Mouse (Mus musculus) liver, embryonic 11.5 days (tissue): ENCODE results near the gene Amn1. TPM values are rescaled to one million over a fixed set of nuclear protein-coding genes. Genes with fewer than 3 reads are reported as not detected.
"Not testable (repeated sequence)": the region's sequence is repeated elsewhere in the genome, so short reads cannot be mapped to it uniquely, and the experiment has no call there.

Experiments
- ATAC-seq: fragments of 200-750 bp; cut with Nextera tagmentation; replicated peaks from 2 replicates; pipeline ENCODE4 v1.8.0; 2017; ENCODE audit warnings: moderate number of reproducible peaks, mild to moderate bottlenecking, moderate TSS enrichment, moderate library complexity; ENCODE audit not compliant: low FRiP score
- DNase-seq: peaks from one replicate; pipeline ENCODE4 v3.0.0-alpha.2; 2017; ENCODE audit warnings: low spot score
- H3K27ac ChIP-seq: fragments of 300-500 bp; sonication (generic); 2 replicates; pipeline ENCODE4 v1.5.1; 2014; ENCODE audit warnings: mild to moderate bottlenecking, low read depth, low read length, control low read depth
- H3K27me3 ChIP-seq: fragments of 300-500 bp; sonication (generic); replicated peaks from 2 replicates; pipeline ENCODE4 v1.6.1; 2014; ENCODE audit warnings: low read length, mixed read lengths; ENCODE audit not compliant: control insufficient read depth, insufficient read depth
- H3K36me3 ChIP-seq: fragments of 300-500 bp; sonication (generic); 2 replicates; pipeline ENCODE4 v1.6.1; 2014; ENCODE audit warnings: mild to moderate bottlenecking, low read length, moderate library complexity, mixed read lengths; ENCODE audit not compliant: control insufficient read depth, insufficient read depth
- H3K4me1 ChIP-seq: fragments of 300-500 bp; sonication (generic); replicated peaks from 2 replicates; pipeline ENCODE4 v1.6.1; 2014; ENCODE audit warnings: low read length, mixed read lengths; ENCODE audit not compliant: control insufficient read depth, insufficient read depth
- H3K4me2 ChIP-seq: fragments of 300-500 bp; sonication (generic); 2 replicates; pipeline ENCODE4 v1.6.1; 2014; ENCODE audit warnings: mild to moderate bottlenecking, control low read depth, moderate library complexity
- H3K4me3 ChIP-seq: fragments of 300-500 bp; sonication (generic); 2 replicates; pipeline ENCODE4 v1.5.1; 2014; ENCODE audit warnings: low read depth, low read length, control low read depth
- H3K9ac ChIP-seq: fragments of 300-500 bp; sonication (generic); 2 replicates; pipeline ENCODE4 v1.6.1; 2014; ENCODE audit warnings: low read depth, low read length, control low read depth
- H3K9me3 ChIP-seq: fragments of 300-500 bp; sonication (generic); 2 replicates; pipeline ENCODE4 v1.6.1; 2016; ENCODE audit warnings: low read length, inconsistent platforms, mixed read lengths; ENCODE audit not compliant: control insufficient read depth
- WGBS: fragments of 180-500 bp; shearing (Covaris S2); extraction: QIAGEN DNeasy Blood & Tissue Kit; methylation state at CpG from one replicate; pipeline ENCODE4 v1.1.7; 2014; 5-methylcytosine and 5-hydroxymethylcytosine counted together
- polyA plus RNA-seq: library from polyadenylated mRNA; unstranded; fragments of >200 nt; fragmentation: Nextera tagmentation; extraction: Ambion mirVana; gene quantifications from 2 replicates; pipeline ENCODE4 v1.2.1, GENCODE M21; 2014

The Amn1 gene
- polyA plus RNA-seq, 1 experiment from 2014 or later: 12.8 TPM

GRCm38 (mm10) chr6:149169965-149170364 is 18.5 kb downstream of the Amn1 start:
- 78% methylated on average over 4 of the region's 4 CpGs for WGBS
- H3K4me3 ChIP-seq, ATAC-seq, H3K4me1 ChIP-seq, H3K27ac ChIP-seq, H3K9me3 ChIP-seq, H3K9ac ChIP-seq, H3K36me3 ChIP-seq, H3K4me2 ChIP-seq, H3K27me3 ChIP-seq, DNase-seq: not testable (repeated sequence)

GRCm38 (mm10) chr6:149168436-149168835 is 20.1 kb downstream of the Amn1 start:
- peaks cover 5% of the 10 kb centered on the region; the same call in 1 of the 2 replicates for H3K36me3 ChIP-seq
- H3K9ac ChIP-seq: no peak overlapping the region
- no peak overlapping the region for H3K4me2 ChIP-seq
- H3K4me3 ChIP-seq: no peak overlapping the region
- H3K27me3 ChIP-seq: no peaks in the 10 kb centered on the region
- no peak for DNase-seq
- 90% methylated on average over 2 of the region's 2 CpGs for WGBS
- no peak overlapping the region for H3K27ac ChIP-seq
- H3K4me1 ChIP-seq: no peaks in the 10 kb centered on the region
- H3K9me3 ChIP-seq: no peaks in the 10 kb centered on the region
- ATAC-seq: no peak

DNA sequence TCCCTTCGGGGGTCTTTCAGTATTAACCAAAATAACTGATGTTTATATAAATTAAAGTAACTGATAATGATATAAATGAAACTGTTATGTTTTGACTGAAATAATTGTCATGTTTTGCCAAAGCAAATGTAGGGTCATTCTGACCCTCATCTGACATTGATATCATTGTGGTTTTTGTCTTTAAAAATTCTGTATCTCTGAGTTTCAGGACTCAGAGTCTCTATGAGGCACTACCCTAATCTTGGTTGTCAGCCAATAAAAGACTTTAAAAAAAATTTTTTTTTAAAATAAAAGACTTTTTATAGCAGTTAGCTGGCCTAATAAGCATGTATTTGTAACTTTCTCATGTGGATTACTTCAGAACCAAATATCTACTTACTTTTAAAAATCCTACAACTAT is 20.8 kb downstream of the Amn1 start:
- DNase-seq (no peak), ATAC-seq (no peak)
- no peak overlapping the region for H3K4me3 ChIP-seq
- H3K4me1 ChIP-seq: no peaks in the 10 kb centered on the region
- no peak overlapping the region for H3K27ac ChIP-seq
- H3K9me3 ChIP-seq: no peaks in the 10 kb centered on the region
- WGBS: 81% methylated on average over 1 of the region's 1 CpGs
- H3K36me3 ChIP-seq: peaks cover 5% of the 10 kb centered on the region; the same call in 1 of the 2 replicates
- H3K9ac ChIP-seq: no peak overlapping the region
- no peak overlapping the region for H3K4me2 ChIP-seq
- H3K27me3 ChIP-seq: no peaks in the 10 kb centered on the region

GRCm38 (mm10) chr6:149167038-149167437 is 21.5 kb downstream of the Amn1 start:
- H3K36me3 ChIP-seq, H3K4me1 ChIP-seq, H3K27me3 ChIP-seq, H3K4me3 ChIP-seq, H3K9me3 ChIP-seq, H3K27ac ChIP-seq, H3K9ac ChIP-seq, ATAC-seq, H3K4me2 ChIP-seq, DNase-seq: not testable (repeated sequence)
- WGBS: 79% methylated on average over 3 of the region's 4 CpGs

DNA sequence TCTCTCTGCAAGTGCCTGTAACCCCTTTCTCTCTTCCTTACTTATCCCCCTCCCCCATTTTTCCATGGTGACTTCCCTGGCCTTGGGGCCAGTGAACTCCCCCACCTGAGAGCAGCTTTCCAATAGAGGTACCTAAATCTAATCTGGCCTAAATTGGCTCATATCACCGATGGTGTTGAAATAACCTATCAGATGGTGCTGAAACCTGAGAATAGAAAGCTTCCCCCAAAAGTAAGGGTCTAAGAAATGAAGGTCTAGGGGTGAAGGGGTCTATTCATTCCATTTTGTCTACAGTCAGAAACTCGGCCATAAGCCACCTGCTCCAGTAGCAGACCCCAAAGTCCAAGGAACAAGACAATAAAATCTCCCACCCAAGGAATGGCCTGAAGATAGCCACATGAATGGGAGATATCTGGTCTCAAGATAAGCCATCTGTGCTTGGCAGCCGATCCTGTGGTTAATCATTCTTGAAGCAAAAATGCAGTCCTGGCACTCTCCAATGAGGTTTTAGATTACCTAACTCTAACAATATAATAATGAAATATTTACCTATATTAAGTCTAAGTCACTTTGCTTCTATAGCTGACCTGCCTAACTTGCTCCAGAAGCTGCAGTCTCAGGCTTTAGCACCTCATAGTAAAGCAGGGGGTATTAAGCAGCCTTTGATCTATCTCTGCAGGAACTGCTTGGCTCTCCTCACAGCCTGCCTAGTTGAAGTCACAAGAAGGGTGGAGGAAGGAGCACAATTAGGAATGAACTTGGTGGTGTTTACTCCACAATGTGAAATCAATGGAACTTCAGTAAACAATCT is 33.3 kb downstream of the Amn1 start:
- no peak overlapping the region for H3K27ac ChIP-seq
- H3K4me3 ChIP-seq: no peak overlapping the region
- H3K4me1 ChIP-seq: peaks cover 10% of the 10 kb centered on the region; the same call in 1 of the 2 replicates
- H3K9me3 ChIP-seq: no peaks in the 10 kb centered on the region
- 33% methylated on average over 3 of the region's 3 CpGs for WGBS
- H3K27me3 ChIP-seq: no peaks in the 10 kb centered on the region
- H3K4me2 ChIP-seq: no peak overlapping the region
- H3K36me3 ChIP-seq: peaks cover 4% of the 10 kb centered on the region; the same call in 1 of the 2 replicates
- DNase-seq: no peak
- no peak overlapping the region for H3K9ac ChIP-seq
- no peak for ATAC-seq

DNA sequence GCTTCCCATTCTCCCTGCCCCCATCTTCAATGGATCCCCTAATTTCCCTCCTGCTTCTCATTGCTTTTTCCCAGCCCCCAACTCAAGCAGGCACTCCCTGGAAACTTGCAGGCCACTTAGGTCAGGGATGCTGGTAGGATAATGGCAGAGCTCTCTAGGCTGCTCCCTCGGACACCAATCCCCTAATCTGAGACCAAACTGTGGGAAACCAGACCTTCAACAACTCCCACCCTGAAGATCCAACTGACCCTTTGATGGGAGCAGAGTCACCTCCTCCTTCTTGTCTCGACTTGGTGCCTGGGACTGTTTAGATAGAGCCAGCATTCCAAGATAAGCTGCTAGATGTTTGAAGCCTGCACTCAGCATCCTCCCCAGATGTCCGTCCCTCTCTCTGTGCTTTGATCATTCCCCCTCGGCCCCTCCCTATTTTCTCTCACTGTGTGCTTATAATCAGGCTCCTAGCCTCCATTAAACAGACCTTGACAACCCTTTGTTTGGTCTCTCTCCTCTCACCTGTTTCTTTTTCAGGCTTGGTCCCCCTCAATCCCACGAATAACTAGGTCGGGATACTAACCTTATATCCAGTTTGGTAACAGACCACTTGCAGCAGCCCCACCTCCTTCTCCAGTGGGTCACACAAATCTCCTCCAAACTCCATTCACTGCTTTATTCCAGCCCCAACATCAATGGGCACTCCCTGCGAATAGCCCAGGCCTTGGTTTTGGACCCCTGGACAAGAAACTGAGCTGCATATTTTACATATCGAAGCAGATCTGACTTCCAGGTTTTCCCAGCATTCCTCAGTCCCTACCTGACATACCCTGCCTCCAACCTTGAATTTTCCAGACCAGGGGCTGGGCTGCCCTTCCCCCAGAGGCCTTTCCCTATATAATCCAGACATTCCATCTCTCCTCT is 34.1 kb downstream of the Amn1 start:
- H3K27me3 ChIP-seq: no peaks in the 10 kb centered on the region
- peaks cover 2% of the 10 kb centered on the region; the same call in 1 of the 2 replicates for H3K36me3 ChIP-seq
- H3K9ac ChIP-seq: no peak overlapping the region
- H3K4me3 ChIP-seq: no peak overlapping the region
- no peak overlapping the region for H3K27ac ChIP-seq
- no peaks in the 10 kb centered on the region for H3K9me3 ChIP-seq
- DNase-seq (no peak), ATAC-seq (peak; percentile 30)
- peaks cover 10% of the 10 kb centered on the region; the same call in 1 of the 2 replicates for H3K4me1 ChIP-seq
- 26% methylated on average over 8 of the region's 8 CpGs for WGBS
- H3K4me2 ChIP-seq: no peak overlapping the region

DNA sequence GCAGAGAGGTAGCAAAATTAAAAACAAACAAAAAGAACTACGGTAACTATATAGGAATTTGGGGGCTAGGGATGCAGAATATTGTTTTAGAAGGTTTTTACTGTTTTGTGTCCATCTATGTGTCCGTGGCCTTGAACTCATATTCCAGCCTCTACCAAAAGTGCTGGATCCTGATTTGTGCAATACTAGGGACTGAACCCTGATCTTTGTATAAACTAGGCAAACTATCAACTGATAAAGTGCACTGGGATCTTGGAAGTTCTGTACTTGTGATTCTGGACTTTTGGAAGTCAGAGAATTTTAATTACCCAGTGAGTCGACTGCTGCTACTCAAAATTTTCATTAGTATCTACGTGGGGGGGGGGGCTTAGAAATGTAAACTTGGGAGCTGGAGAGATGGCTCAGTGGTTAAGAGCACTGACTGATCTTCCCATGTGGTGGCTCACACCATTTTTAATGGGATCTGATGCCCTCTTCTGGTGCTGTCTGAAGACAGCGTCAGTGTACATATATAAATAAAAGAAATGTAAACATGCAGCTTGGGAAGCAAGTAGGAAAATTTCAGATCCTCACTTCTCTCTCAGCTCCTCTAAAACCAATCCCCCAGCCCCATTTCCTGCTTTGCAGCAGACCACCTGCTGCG is 34.9 kb downstream of the Amn1 start:
- Histone ChIP-seq H3K4me2 (no peak overlapping the region), H3K4me1 (peaks cover 10% of the 10 kb centered on the region; the same call in 1 of the 2 replicates), H3K36me3 (peaks cover 2% of the 10 kb centered on the region; the same call in 1 of the 2 replicates), H3K27ac (no peak overlapping the region), H3K4me3 (no peak overlapping the region), H3K27me3 (no peaks in the 10 kb centered on the region), H3K9ac (no peak overlapping the region), H3K9me3 (no peaks in the 10 kb centered on the region)
- ATAC-seq (no peak), DNase-seq (no peak)
- WGBS: 42% methylated on average over 6 of the region's 6 CpGs

- peaks cover 10% of the 10 kb centered on the region; the same call in 1 of the 2 replicates for H3K4me1 ChIP-seq
- no peak for ATAC-seq
Observed at GRCm38 (mm10) chr6:149152119-149152518, 36.4 kb downstream of the Amn1 start.

More at GRCm38 (mm10) chr6:149152119-149152518, 36.4 kb downstream of the Amn1 start:
- H3K9ac ChIP-seq: no peak overlapping the region
- H3K9me3 ChIP-seq: no peaks in the 10 kb centered on the region
- H3K4me2 ChIP-seq: no peak overlapping the region
- no peak overlapping the region for H3K27ac ChIP-seq
- no peak overlapping the region for H3K4me3 ChIP-seq
- peaks cover 2% of the 10 kb centered on the region; the same call in 1 of the 2 replicates for H3K36me3 ChIP-seq
- no peaks in the 10 kb centered on the region for H3K27me3 ChIP-seq
- DNase-seq: no peak
- WGBS: 81% methylated on average over 2 of the region's 2 CpGs
